Mouse (Mus musculus) midbrain, embryonic 12.5 days (tissue): ENCODE measurements at regions not wholly inside any gene's neighbourhood (a gene's known extent, or its start where the extent isn't known, plus 50 kb on each side); places are given as distances from the start of the nearest gene placed in this dataset.

ENCODE experiments used
- ATAC-seq: fragments of 200-750 bp; cut with Nextera tagmentation; 2 replicates; pipeline ENCODE4 v1.8.0; 2017; ENCODE audit warnings: low read depth, moderate TSS enrichment, moderate library complexity; ENCODE audit not compliant: low FRiP score
- H3K27ac ChIP-seq: fragments of 300-500 bp; sonication (generic); replicated peaks from 2 replicates; pipeline ENCODE4 v1.5.1; 2016; ENCODE audit warnings: mild to moderate bottlenecking
- H3K27me3 ChIP-seq: fragments of 300-500 bp; sonication (generic); 2 replicates; pipeline ENCODE4 v1.6.1; 2016; ENCODE audit warnings: mild to moderate bottlenecking
- H3K36me3 ChIP-seq: fragments of 300-500 bp; sonication (generic); 2 replicates; pipeline ENCODE4 v1.6.1; 2016
- H3K4me1 ChIP-seq: fragments of 300-500 bp; sonication (generic); 2 replicates; pipeline ENCODE4 v1.6.1; 2016
- H3K4me2 ChIP-seq: fragments of 300-500 bp; sonication (generic); replicated peaks from 2 replicates; pipeline ENCODE4 v1.6.1; 2016; ENCODE audit warnings: mild to moderate bottlenecking, moderate library complexity
- H3K4me3 ChIP-seq: fragments of 300-500 bp; sonication (generic); 2 replicates; pipeline ENCODE4 v1.5.1; 2016; ENCODE audit warnings: mild to moderate bottlenecking
- H3K9ac ChIP-seq: fragments of 300-500 bp; sonication (generic); replicated peaks from 2 replicates; pipeline ENCODE4 v1.6.1; 2016; ENCODE audit warnings: mild to moderate bottlenecking, moderate library complexity
- H3K9me3 ChIP-seq: fragments of 300-500 bp; sonication (generic); 2 replicates; pipeline ENCODE4 v1.6.1; 2016; ENCODE audit warnings: mild to moderate bottlenecking
- WGBS: fragments of 180-500 bp; shearing (Covaris S2); methylation state at CpG from one replicate; pipeline ENCODE4 v1.1.7; 2016; 5-methylcytosine and 5-hydroxymethylcytosine counted together

GRCm38 (mm10) chr13:99095006-99095405 is 89.6 kb upstream of the Zfp366 start:
- Histone ChIP-seq H3K36me3 (no peaks in the 10 kb centered on the region), H3K4me2 (no peak overlapping the region), H3K9ac (no peak overlapping the region), H3K27ac (no peak overlapping the region), H3K4me3 (no peak overlapping the region), H3K4me1 (peaks cover 24% of the 10 kb centered on the region), H3K9me3 (no peaks in the 10 kb centered on the region), H3K27me3 (no peaks in the 10 kb centered on the region)
- ATAC-seq: no peak
- 90% methylated on average over 5 of the region's 5 CpGs for WGBS

- no peak overlapping the region for H3K4me2 ChIP-seq
- no peak for ATAC-seq
- no peaks in the 10 kb centered on the region for H3K27me3 ChIP-seq
- H3K36me3 ChIP-seq: no peaks in the 10 kb centered on the region
- no peak overlapping the region for H3K27ac ChIP-seq
- 86% methylated on average over 5 of the region's 5 CpGs for WGBS
- peaks cover 19% of the 10 kb centered on the region for H3K4me1 ChIP-seq
- no peak overlapping the region for H3K4me3 ChIP-seq
- H3K9ac ChIP-seq: no peak overlapping the region
- no peaks in the 10 kb centered on the region for H3K9me3 ChIP-seq
Measured at GRCm38 (mm10) chr13:99094221-99094620, 90.4 kb upstream of the Zfp366 start.

- H3K4me3 ChIP-seq: no peak overlapping the region
- H3K27me3 ChIP-seq: no peaks in the 10 kb centered on the region
- ATAC-seq: peak; percentile 88
- H3K36me3 ChIP-seq: no peaks in the 10 kb centered on the region
- no peak overlapping the region for H3K9ac ChIP-seq
- no peaks in the 10 kb centered on the region for H3K9me3 ChIP-seq
- peaks cover 19% of the 10 kb centered on the region for H3K4me1 ChIP-seq
- no peak overlapping the region for H3K4me2 ChIP-seq
- peak overlapping the region; percentile 35; the same call in 1 of the 2 replicates for H3K27ac ChIP-seq
- 13% methylated on average over 9 of the region's 9 CpGs for WGBS
Measured at GRCm38 (mm10) chr13:99093269-99093668, 91.4 kb upstream of the Zfp366 start.

GRCm38 (mm10) chr13:99092279-99092930 is 92.2 kb upstream of the Zfp366 start:
- H3K9ac ChIP-seq: no peak overlapping the region
- H3K27ac ChIP-seq: no peak overlapping the region
- no peak for ATAC-seq

DNA sequence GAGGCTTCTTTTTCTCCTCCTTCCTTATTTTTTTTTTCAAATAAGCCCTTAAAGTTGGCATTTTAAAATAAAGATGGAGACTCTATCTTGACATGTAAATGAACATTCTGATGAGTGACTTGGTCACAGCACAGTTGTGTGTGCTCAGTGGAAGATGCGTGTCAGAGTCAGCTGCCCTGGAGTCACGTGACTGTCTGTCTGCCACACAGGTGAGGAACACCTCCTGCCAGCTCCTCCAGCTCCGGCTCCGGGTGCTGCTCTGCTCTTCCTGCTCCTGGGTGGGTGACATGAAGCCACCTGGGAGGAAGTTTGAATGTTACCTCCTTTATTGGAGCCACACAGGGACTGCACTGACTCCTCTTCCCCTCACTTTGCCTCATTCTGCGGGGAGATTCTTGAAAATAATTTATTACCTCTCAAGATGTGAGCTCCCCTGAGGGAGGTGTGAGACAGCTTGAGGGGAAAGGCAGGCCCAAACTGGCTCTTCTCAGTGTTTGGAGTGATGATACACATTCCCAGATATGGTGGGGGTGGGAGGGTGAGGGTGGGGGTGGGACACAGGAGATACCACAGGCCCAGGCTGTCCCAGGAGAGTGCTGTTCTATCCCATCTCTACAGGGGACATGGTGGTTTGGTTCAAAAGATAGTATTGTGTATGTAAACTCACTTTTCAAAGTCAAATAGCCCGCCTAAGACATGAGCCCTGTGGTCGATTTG is 92.9 kb upstream of the Zfp366 start:
- 73% methylated on average over 7 of the region's 7 CpGs for WGBS
- no peaks in the 10 kb centered on the region for H3K36me3 ChIP-seq
- no peak overlapping the region for H3K4me3 ChIP-seq
- peaks cover 19% of the 10 kb centered on the region for H3K4me1 ChIP-seq
- H3K9ac ChIP-seq: no peak overlapping the region
- H3K27ac ChIP-seq: no peak overlapping the region
- no peak for ATAC-seq
- no peak overlapping the region for H3K4me2 ChIP-seq
- no peaks in the 10 kb centered on the region for H3K27me3 ChIP-seq
- H3K9me3 ChIP-seq: no peaks in the 10 kb centered on the region

More at GRCm38 (mm10) chr13:99092279-99092930, 92.2 kb upstream of the Zfp366 start:
- Histone ChIP-seq H3K9me3 (no peaks in the 10 kb centered on the region), H3K4me1 (peaks cover 19% of the 10 kb centered on the region), H3K36me3 (no peaks in the 10 kb centered on the region), H3K4me2 (no peak overlapping the region), H3K27me3 (no peaks in the 10 kb centered on the region), H3K4me3 (no peak overlapping the region)
- WGBS: 28% methylated on average over 14 of the region's 14 CpGs

DNA sequence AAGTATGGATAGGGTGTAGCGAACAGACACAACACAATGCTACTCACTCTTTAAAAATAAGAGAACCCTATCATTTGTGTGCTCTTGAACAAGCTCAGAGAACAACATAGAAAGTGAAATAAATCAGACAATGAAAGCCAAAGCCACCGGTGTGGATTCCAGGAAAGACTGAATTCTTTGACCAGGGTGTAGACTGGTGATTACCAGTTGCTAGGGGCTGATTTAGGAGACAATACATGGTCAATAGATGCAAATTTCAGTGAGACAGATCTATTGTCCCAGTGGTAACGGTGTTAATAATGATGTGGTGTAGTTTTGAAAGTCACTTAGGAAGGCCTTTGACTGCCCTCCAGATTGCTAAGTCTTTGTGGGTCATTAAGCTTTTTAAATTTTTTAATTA is 94.3 kb upstream of the Zfp366 start:
- Histone ChIP-seq H3K4me2 (no peak overlapping the region), H3K27ac (no peak overlapping the region), H3K9ac (no peak overlapping the region), H3K4me1 (peaks cover 19% of the 10 kb centered on the region), H3K36me3 (no peaks in the 10 kb centered on the region), H3K27me3 (no peaks in the 10 kb centered on the region), H3K9me3 (no peaks in the 10 kb centered on the region), H3K4me3 (no peak overlapping the region)
- no peak for ATAC-seq
- 36% methylated on average over 3 of the region's 3 CpGs for WGBS

DNA sequence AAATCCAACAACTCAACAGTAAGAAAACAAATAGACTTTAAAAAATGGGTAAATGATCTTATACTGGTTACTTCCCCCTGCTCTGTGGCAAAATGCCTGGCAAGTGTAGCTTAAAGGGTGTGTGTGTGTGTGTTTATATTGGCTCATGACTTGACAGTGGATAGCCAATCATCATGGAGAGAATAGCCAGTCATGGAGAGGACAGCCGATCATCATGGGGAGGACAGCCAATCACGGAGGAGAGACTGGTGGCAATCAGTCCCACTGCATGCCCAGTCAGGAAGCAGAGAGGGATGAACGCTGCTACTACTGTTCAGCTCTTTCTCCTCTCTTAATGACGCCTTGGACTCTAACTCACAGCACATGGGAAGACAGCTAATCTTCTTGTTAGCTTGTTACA is 96.3 kb upstream of the Zfp366 start:
- Histone ChIP-seq H3K9ac (no peak overlapping the region), H3K4me3 (no peak overlapping the region), H3K36me3 (no peaks in the 10 kb centered on the region), H3K4me1 (peaks cover 13% of the 10 kb centered on the region), H3K4me2 (no peak overlapping the region), H3K9me3 (no peaks in the 10 kb centered on the region), H3K27me3 (no peaks in the 10 kb centered on the region), H3K27ac (no peak overlapping the region)
- WGBS: 87% methylated on average over 4 of the region's 4 CpGs
- no peak for ATAC-seq

- no peaks in the 10 kb centered on the region for H3K36me3 ChIP-seq
- ATAC-seq: no peak
- H3K4me1 ChIP-seq: no peaks in the 10 kb centered on the region
- H3K27ac ChIP-seq: no peak overlapping the region
- WGBS: 95% methylated on average over 8 of the region's 8 CpGs
- H3K4me2 ChIP-seq: no peak overlapping the region
- H3K27me3 ChIP-seq: no peaks in the 10 kb centered on the region
- H3K4me3 ChIP-seq: no peak overlapping the region
- H3K9ac ChIP-seq: no peak overlapping the region
- H3K9me3 ChIP-seq: no peaks in the 10 kb centered on the region
Measured at GRCm38 (mm10) chr13:99079331-99079761, 95.0 kb upstream of the 1700024P04Rik start.

GRCm38 (mm10) chr13:99078643-99079042 is 94.3 kb upstream of the 1700024P04Rik start:
- Histone ChIP-seq H3K4me3 (no peak overlapping the region), H3K9ac (no peak overlapping the region), H3K27ac (no peak overlapping the region), H3K4me1 (no peaks in the 10 kb centered on the region), H3K9me3 (no peaks in the 10 kb centered on the region), H3K27me3 (no peaks in the 10 kb centered on the region), H3K4me2 (no peak overlapping the region), H3K36me3 (no peaks in the 10 kb centered on the region)
- no peak for ATAC-seq
- WGBS: 84% methylated on average over 10 of the region's 10 CpGs

GRCm38 (mm10) chr13:99077039-99077749 is 92.8 kb upstream of the 1700024P04Rik start:
- Histone ChIP-seq H3K4me2 (no peak overlapping the region), H3K4me3 (no peak overlapping the region)
- no peak for ATAC-seq

GRCm38 (mm10) chr13:99075467-99075866 is 91.1 kb upstream of the 1700024P04Rik start:
- no peak for ATAC-seq
- H3K9me3 ChIP-seq: no peaks in the 10 kb centered on the region
- 90% methylated on average over 4 of the region's 4 CpGs for WGBS
- H3K9ac ChIP-seq: no peak overlapping the region
- no peak overlapping the region for H3K27ac ChIP-seq
- H3K4me2 ChIP-seq: no peak overlapping the region
- no peaks in the 10 kb centered on the region for H3K36me3 ChIP-seq
- 0 out of 2 replicates have a peak, but pooled peaks cover 4% of the 10 kb centered on the region for H3K4me1 ChIP-seq
- no peaks in the 10 kb centered on the region for H3K27me3 ChIP-seq
- no peak overlapping the region for H3K4me3 ChIP-seq

More at GRCm38 (mm10) chr13:99077039-99077749, 92.8 kb upstream of the 1700024P04Rik start:
- Histone ChIP-seq H3K27ac (no peak overlapping the region), H3K27me3 (no peaks in the 10 kb centered on the region), H3K9me3 (no peaks in the 10 kb centered on the region), H3K9ac (no peak overlapping the region), H3K4me1 (no peaks in the 10 kb centered on the region), H3K36me3 (no peaks in the 10 kb centered on the region)
- 71% methylated on average over 6 of the region's 6 CpGs for WGBS

- no peak for ATAC-seq
- 0 out of 2 replicates have a peak, but pooled peaks cover 4% of the 10 kb centered on the region for H3K4me1 ChIP-seq
- no peaks in the 10 kb centered on the region for H3K36me3 ChIP-seq
- H3K9ac ChIP-seq: no peak overlapping the region
- no peaks in the 10 kb centered on the region for H3K9me3 ChIP-seq
- no peak overlapping the region for H3K4me3 ChIP-seq
- WGBS: 85% methylated on average over 8 of the region's 8 CpGs
- no peaks in the 10 kb centered on the region for H3K27me3 ChIP-seq
- no peak overlapping the region for H3K4me2 ChIP-seq
- H3K27ac ChIP-seq: no peak overlapping the region
Measured at GRCm38 (mm10) chr13:99071821-99072414, 87.6 kb upstream of the 1700024P04Rik start.
